Mouse (Mus musculus) kidney, postnatal 0 days (tissue): Measurements from ENCODE around the gene BC004004. TPM values are rescaled to one million over a fixed set of nuclear protein-coding genes. Genes with fewer than 3 reads are reported as not detected.
"Not testable (repeated sequence)": the region's sequence is repeated elsewhere in the genome, so short reads cannot be mapped to it uniquely, and the experiment has no call there.

Experiments
- ATAC-seq: fragments of 200-750 bp; cut with Nextera tagmentation; replicated peaks from 2 replicates; pipeline ENCODE4 v1.8.0; 2017; ENCODE audit warnings: low read depth, moderate number of reproducible peaks, moderate TSS enrichment, moderate library complexity; ENCODE audit not compliant: low FRiP score
- DNase-seq: peaks from one replicate; pipeline ENCODE4 v3.0.0-alpha.2; 2016; ENCODE audit warnings: low spot score
- H3K27ac ChIP-seq: fragments of 300-500 bp; sonication (generic); 2 replicates; pipeline ENCODE4 v1.5.1; 2014; ENCODE audit warnings: mild to moderate bottlenecking
- H3K27me3 ChIP-seq: fragments of 300-500 bp; sonication (generic); 2 replicates; pipeline ENCODE4 v1.6.1; 2014; ENCODE audit warnings: low read length, mixed read lengths; ENCODE audit not compliant: insufficient read depth
- H3K36me3 ChIP-seq: fragments of 300-500 bp; sonication (generic); 2 replicates; pipeline ENCODE4 v1.6.1; 2014; ENCODE audit warnings: low read length, mixed read lengths; ENCODE audit not compliant: insufficient read depth
- H3K4me1 ChIP-seq: fragments of 300-500 bp; sonication (generic); replicated peaks from 2 replicates; pipeline ENCODE4 v1.6.1; 2014; ENCODE audit warnings: antibody characterized with exemption, low read length, mixed read lengths; ENCODE audit not compliant: insufficient read depth
- H3K4me2 ChIP-seq: fragments of 300-500 bp; sonication (generic); 2 replicates; pipeline ENCODE4 v1.6.1; 2014; ENCODE audit warnings: mild to moderate bottlenecking, low read length, moderate library complexity, mixed read lengths
- H3K4me3 ChIP-seq: fragments of 300-500 bp; sonication (generic); replicated peaks from 2 replicates; pipeline ENCODE4 v1.5.1; 2014; ENCODE audit warnings: low read depth, low read length
- H3K9ac ChIP-seq: fragments of 300-500 bp; sonication (generic); 2 replicates; pipeline ENCODE4 v1.6.1; 2014; ENCODE audit warnings: low read depth, low read length
- H3K9me3 ChIP-seq: fragments of 300-500 bp; sonication (generic); replicated peaks from 2 replicates; pipeline ENCODE4 v1.6.1; 2016; ENCODE audit warnings: low read length, inconsistent platforms, mixed read lengths
- CTCF ChIP-seq: IDR thresholded peaks from 2 replicates; pipeline ENCODE4 v1.5.1; 2016; ENCODE audit warnings: antibody characterized with exemption, low read depth, mild to moderate bottlenecking, moderate library complexity
- WGBS: fragments of 180-500 bp; shearing (Covaris S2); extraction: QIAGEN DNeasy Blood & Tissue Kit; methylation state at CpG from one replicate; pipeline ENCODE4 v1.1.7; 2014; 5-methylcytosine and 5-hydroxymethylcytosine counted together
- polyA plus RNA-seq: library from polyadenylated mRNA; unstranded; fragments of >200 nt; fragmentation: Nextera tagmentation; extraction: Ambion mirVana; gene quantifications from 2 replicates; pipeline ENCODE4 v1.2.1, GENCODE M21; 2015

Gene BC004004
- polyA plus RNA-seq, 1 experiment from 2014 or later = 131 TPM

DNA sequence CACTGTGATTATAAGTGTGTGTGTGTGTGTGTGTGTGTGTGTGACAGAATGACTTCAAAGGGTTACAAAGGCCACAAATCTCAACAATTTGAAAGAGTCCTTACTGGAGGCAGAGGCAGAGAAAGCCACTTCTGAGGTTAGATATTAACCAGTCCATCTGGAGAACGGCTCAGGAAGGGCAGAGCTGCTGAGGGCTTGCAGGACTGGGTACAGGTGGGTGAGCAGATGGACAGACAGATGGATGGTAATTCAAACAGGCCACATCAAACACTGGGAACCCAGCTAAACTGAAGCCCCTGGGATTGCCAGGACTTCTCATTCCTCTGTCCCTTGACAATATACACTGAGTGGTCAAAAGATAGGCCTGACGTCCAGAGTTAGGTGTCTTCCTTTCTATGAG lies 80.4 kb downstream of the BC004004 start:
- Histone ChIP-seq H3K27me3 (no peaks in the 10 kb centered on the region), H3K4me3 (no peak overlapping the region), H3K27ac (peak overlapping the region; percentile 96), H3K36me3 (peaks cover 5% of the 10 kb centered on the region; the same call in 1 of the 2 replicates), H3K4me1 (0 out of 2 replicates have a peak, but pooled peaks cover 11% of the 10 kb centered on the region), H3K9ac (no peak overlapping the region), H3K9me3 (no peaks in the 10 kb centered on the region), H3K4me2 (no peak overlapping the region)
- WGBS = 62% methylated on average over 2 of the region's 2 CpGs
- TF ChIP-seq CTCF = no peak
- ATAC-seq = no peak
- no peak for DNase-seq

DNA sequence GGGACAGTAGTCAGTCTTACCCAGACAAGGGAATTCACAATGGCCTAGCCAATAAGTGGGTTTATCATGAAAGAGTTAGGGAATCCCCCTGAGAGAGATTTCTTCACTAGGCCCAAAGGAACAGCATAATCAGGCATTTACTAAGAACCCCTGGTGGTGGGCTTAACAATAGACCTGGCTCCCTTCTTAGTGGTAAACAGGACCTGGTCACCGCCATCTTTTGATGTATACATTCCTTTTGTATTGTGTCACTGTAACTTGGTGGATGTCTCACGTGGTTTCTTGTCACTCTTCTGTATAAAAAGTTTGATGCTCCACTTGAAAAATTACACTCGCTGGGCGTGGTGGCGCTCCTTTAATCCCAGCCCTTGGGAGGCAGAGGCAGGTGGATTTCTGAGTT lies 82.5 kb downstream of the BC004004 start:
- not testable (repeated sequence) for H3K27ac ChIP-seq, H3K4me3 ChIP-seq, ATAC-seq, H3K27me3 ChIP-seq, H3K9ac ChIP-seq, H3K36me3 ChIP-seq, H3K4me1 ChIP-seq, H3K9me3 ChIP-seq, H3K4me2 ChIP-seq, DNase-seq
- WGBS = 81% methylated on average over 5 of the region's 5 CpGs

DNA sequence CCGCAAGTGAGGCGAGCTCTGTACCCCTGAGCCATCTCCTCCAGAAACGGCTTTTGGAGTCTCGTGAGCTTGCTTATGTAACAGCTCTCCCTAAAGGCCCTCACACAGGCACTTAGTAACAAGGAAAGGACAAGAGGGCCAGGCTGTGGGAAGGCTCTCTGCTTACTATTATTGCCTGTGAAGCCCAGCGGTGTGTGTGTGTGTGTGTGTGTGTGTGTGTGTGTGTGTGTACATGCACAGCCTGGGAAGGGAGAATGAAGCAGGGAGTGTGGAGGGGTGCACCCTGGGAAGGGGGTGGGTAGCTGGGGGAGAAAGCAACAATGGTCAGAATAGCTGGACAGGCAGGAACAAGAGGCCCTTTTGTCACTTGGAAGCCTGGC lies 86.9 kb downstream of the BC004004 start:
- WGBS = 34% methylated on average over 5 of the region's 5 CpGs
- H3K36me3 ChIP-seq = no peaks in the 10 kb centered on the region
- DNase-seq (peak; percentile 43), ATAC-seq (peak; percentile 35; the same call in 1 of the 2 replicates)
- H3K27ac ChIP-seq = peak overlapping the region; percentile 94
- H3K27me3 ChIP-seq = no peaks in the 10 kb centered on the region
- peak overlapping the region; percentile 52 for H3K9ac ChIP-seq
- no peak overlapping the region for H3K4me3 ChIP-seq
- H3K4me1 ChIP-seq = peaks cover 20% of the 10 kb centered on the region
- peak overlapping the region; percentile 56; the same call in 1 of the 2 replicates for H3K4me2 ChIP-seq
- H3K9me3 ChIP-seq = no peaks in the 10 kb centered on the region
- TF ChIP-seq CTCF = no peak

- H3K9me3 ChIP-seq = no peaks in the 10 kb centered on the region
- peak overlapping the region; percentile 52 for H3K9ac ChIP-seq
- H3K36me3 ChIP-seq = no peaks in the 10 kb centered on the region
- peak; percentile 34 for ATAC-seq
- no peak for DNase-seq
- H3K27me3 ChIP-seq = no peaks in the 10 kb centered on the region
- no peak for TF ChIP-seq CTCF
- H3K4me1 ChIP-seq = peaks cover 20% of the 10 kb centered on the region
- H3K4me2 ChIP-seq = peak overlapping the region; percentile 56
- peak overlapping the region; percentile 20; the same call in 1 of the 2 replicates for H3K4me3 ChIP-seq
- WGBS = 6% methylated on average over 17 of the region's 17 CpGs
- H3K27ac ChIP-seq = peak overlapping the region; percentile 94
Observed at GRCm38 (mm10) chr17:29355841-29356478, 87.4 kb downstream of the BC004004 start.

GRCm38 (mm10) chr17:29356479-29356856 lies 87.9 kb downstream of the BC004004 start:
- no peak for TF ChIP-seq CTCF
- peak; percentile 96 for DNase-seq

GRCm38 (mm10) chr17:29356882-29357281 lies 88.3 kb downstream of the BC004004 start:
- WGBS = 15% methylated on average over 9 of the region's 9 CpGs
- ATAC-seq (0 out of 2 replicates have a peak, but pooled peaks have one; percentile 14), DNase-seq (no peak)
- no peaks in the 10 kb centered on the region for H3K36me3 ChIP-seq
- H3K4me3 ChIP-seq = peak overlapping the region; percentile 20
- H3K4me1 ChIP-seq = peaks cover 20% of the 10 kb centered on the region
- peak overlapping the region; percentile 56 for H3K4me2 ChIP-seq
- H3K9me3 ChIP-seq = no peaks in the 10 kb centered on the region
- peak overlapping the region; percentile 52 for H3K9ac ChIP-seq
- H3K27ac ChIP-seq = peak overlapping the region; percentile 94
- TF ChIP-seq CTCF = no peak
- no peaks in the 10 kb centered on the region for H3K27me3 ChIP-seq

More at GRCm38 (mm10) chr17:29356479-29356856, 87.9 kb downstream of the BC004004 start:
- no peaks in the 10 kb centered on the region for H3K27me3 ChIP-seq
- 4% methylated on average over 11 of the region's 11 CpGs for WGBS
- peaks cover 20% of the 10 kb centered on the region for H3K4me1 ChIP-seq
- H3K9me3 ChIP-seq = no peaks in the 10 kb centered on the region
- ATAC-seq = peak; percentile 89
- peak overlapping the region; percentile 94 for H3K27ac ChIP-seq
- H3K9ac ChIP-seq = peak overlapping the region; percentile 52
- H3K4me3 ChIP-seq = peak overlapping the region; percentile 20
- H3K36me3 ChIP-seq = no peaks in the 10 kb centered on the region
- H3K4me2 ChIP-seq = peak overlapping the region; percentile 56
